Mouse (Mus musculus) embryo, embryonic 10 days (tissue): Measurements from ENCODE around the gene Gphn.

ENCODE experiments used
- DNase-seq: peaks from one replicate; pipeline ENCODE4 v3.0.0-alpha.2; 2015; ENCODE audit warnings: low spot score

Gphn gene

GRCm38 (mm10) chr12:78717783-78718182 is 491.6 kb downstream of the Gphn start:
- DNase-seq = no peak

GRCm38 (mm10) chr12:78727723-78728122 is 501.5 kb downstream of the Gphn start:
- no peak for DNase-seq
